Mouse (Mus musculus) adrenal gland, adult (tissue): Measurements from ENCODE around the gene Podnl1.

Experiments
- DNase-seq, 2 experiments: peaks; one replicate each; pipeline ENCODE4 v3.0.0; 2022 to 2023; ENCODE audit warnings: low spot score in 1 of 2; ENCODE audit not compliant: inconsistent age in 2 of 2

The Podnl1 gene

DNA sequence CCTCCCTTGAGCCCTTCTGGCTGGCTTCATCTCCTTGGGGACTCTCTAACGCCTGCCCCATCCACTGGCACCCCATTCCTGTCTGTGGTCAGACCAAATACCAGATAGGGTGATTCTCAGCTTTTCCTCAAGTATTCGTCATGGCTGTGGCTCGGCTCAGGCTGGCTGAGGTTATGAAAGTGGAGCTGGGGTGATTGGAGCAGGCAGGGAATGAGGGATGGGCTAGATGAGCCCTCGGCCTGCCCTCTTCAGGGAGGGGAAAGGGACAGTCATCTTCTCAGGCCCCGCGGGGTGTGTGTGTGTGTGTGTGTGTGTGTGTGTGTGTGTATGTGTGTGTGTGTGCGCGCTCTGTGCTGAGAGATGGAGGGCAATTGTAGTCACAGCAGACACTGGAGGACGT is at the start of gene Podnl1:
TSS of gene Podnl1 (plus strand) at position 334 of the 400 bp plus-strand sequence.
- peak; percentile 34 to 44 for DNase-seq

DNA sequence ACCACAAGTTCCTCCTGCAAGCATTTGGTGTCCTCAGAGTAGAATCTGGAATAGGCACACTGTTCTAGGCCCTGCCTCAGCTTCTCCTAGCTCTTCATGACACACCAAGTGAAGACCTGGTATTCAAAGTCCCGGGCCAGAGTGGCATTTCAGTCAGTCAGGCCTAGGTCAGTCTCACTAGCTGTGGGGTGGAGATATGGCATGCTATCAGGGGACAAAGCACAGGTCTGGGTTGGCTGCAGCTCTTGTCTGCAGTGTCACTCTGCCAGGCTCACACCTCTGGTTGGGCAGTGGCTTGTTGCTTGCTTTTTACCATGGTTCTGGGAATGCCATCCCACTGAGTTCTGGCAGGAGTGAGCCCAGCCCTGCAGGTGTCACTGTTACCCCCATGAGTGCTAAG is 49.4 kb upstream of the Podnl1 start:
- DNase-seq = no peak

DNA sequence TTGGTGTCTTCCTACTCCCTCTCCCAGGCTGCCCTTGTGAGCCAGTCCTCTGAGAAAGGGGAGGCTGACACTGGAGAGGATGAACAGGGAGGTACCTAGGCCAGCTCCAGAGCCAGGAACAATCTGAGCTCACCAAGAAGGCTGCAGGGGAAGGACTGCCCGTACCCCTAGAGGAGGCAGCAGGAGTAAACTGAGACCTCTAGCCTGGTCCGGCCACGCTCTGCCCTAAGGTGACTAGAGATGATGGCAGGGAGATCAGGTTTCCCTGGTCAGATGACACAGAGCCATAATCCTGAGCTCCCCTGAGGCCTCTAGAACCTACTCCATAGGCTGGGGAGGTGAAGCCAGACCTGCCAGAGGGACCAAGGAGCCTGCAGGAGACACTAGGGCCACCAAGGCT is 48.9 kb upstream of the Podnl1 start:
- no peak for DNase-seq

DNA sequence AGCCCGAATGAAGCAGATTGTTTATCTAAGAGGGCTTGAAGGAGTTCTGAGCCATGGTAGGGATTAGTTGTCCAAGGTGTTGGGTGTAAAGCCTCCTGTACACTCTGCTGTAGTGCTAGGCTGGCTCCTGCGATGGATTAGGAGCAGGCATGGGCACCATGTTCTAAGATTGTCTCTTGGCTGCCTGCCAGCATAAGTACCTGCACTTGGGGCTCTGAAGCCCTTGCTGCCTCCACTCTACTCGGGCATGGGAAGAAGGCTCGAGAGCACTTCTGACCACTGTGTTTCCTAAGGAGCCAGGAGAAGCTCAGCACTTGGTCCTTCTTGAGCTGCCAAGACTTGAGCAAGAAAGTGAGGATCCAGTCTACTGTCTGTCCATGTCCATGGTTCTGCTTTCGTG is 46.6 kb upstream of the Podnl1 start:
- no peak for DNase-seq

DNA sequence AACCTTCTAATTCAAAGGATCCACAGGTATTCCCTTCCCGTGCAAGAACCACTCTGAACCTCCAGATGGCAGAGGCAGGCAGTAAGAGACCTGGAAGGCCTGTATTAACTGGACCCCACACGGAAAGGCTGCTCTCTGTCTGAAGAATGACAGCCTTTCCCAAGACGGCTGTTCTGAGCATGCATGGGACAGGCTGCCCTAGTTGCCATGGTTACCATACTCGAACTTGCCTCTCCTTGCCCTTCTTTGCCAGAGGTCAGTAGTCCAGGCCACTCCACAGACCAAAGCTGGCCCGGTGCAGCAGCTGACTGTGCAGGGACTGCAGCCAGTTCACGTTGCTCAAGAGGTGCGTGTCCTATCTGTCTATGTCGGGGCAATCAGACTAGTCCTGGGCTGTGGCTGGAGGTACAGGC is 42.0 kb upstream of the Podnl1 start:
- peak in 1 of 2 experiments; percentile 78 for DNase-seq

DNA sequence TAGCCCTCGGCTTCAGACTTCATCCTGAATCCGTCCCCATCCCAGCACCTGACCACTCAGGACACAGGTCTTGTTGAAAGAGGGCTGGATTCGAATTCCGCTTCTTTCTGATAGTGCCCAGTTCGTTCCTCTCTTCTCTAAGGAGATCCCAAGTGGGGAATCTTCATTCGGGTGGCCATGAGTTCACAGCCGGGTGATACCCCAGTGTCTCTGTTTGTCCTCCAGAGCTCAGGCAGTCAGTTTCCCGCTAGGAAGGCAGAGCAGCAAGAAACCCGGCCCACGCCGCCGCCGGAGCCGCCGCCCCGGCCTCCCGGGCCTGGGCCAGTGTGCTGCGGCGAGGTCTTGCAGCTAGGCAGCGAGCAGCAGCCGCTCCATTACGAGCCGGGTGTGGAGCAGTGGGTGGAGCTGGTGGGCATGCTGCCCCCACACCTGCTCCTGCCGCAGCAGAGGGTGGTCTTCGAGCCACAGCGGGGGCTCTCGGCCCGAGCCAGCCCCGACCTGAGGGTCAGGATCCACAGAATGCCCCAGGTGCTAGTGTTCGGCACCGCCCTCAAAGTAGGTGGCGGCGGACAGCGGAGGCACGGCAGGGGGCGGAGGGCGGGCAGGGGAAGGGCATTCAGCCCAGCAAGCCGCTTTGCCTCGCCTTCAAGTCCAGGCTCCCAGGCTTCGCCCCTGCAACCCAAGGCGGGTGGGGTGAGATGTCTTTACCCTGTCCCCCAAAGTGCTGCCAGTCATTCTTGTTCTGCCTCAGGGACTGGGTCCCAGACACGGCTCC is 41.3 kb upstream of the Podnl1 start:
- no peak for DNase-seq

DNA sequence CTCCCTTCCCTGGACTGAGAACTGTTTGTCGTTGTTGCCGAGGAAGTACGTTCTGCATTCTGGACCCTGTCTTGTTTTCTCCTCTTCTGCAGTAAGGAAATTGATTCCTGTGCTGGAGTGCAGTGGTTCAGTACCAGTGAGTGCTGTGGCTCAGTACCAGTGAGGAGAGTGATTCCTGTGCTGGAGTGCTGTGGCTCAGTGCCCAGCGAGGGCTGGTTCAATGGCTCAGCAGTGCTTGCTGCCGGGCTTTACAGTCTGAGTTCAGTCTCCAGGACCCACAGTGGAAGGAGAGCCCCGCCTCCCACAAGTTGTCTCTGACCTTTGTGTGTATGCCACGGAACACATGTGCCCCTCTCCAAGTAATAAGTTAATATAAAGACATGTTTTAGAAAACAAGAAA is 38.6 kb upstream of the Podnl1 start:
- DNase-seq = no peak

DNA sequence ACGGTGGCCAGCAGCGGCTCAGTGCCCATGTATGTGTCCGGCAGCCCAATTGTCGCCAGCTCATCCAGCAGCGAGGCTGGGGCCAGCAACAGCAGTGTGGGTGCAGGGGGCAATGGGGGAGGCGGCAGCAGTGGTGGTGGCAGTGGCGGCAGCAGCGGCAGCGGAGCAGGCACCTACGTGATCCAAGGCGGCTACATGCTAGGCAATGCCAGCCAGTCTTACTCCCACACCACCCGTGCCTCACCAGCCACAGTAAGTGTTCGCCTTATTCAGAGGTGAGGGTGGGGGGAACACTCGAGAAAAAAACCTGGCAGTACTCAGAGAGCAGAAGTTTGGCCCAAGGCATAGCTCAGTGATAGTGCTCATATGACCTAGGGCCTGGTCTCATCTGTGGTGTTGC is 38.0 kb upstream of the Podnl1 start:
- DNase-seq = no peak

DNA sequence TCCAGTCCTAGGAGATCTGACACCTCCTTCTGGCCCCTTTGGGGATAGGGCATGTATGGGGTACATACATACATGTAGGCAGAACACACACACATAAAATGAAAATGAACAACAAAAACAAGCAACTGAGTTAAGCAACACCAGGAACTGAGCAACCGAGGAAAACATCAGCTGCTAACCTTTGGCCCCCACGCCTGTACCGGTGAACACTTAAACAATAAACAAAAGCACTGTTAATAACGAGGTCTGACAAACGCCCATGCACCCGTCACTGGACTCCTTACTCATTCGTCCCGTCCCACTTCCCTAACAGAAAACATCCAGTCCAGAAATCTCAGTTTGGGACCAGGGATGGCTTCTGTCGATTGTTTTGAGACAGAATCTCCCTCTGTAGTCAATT is 36.5 kb upstream of the Podnl1 start:
- no peak for DNase-seq

DNA sequence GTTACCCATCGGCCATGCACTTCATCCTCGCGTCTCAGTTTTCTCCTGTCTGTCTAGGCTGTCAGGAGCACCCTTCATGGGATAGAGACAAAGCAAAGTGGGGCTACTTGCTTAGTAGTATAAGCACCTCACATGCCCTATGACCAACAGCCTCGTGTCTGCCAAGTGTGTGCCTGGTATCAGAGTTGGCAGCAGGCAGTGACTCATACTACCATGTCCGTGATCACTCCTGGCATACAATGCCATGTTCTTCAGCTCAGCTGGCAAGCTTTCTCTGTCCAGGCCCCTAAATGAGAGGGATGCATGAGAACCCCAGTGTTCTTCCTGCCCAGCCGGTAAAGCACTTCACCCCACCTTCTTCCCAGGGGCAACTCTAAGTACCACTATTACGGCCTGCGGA is 35.2 kb upstream of the Podnl1 start:
- DNase-seq = peak; percentile 72 to 86

DNA sequence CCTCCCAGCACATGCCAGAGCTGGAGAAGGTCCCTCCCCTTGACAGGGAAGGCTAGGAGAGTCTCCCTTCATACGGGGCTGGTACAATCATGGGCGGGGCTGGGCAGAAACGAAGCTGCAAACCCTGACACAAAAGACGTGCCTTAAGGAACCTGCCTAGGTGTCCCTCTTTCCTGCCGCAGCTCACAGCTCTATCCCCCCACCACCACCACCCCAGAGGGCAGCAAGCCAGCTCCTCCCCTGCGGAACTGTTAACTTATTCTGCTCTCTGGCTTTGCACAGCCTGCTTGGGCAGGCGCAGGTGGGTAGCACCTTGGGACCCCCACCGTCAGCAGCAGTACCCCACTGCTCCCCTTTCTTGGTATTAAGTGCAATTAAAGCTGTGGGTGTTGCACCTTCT is 29.7 kb upstream of the Podnl1 start:
- DNase-seq = peak in 1 of 2 experiments; percentile 25

DNA sequence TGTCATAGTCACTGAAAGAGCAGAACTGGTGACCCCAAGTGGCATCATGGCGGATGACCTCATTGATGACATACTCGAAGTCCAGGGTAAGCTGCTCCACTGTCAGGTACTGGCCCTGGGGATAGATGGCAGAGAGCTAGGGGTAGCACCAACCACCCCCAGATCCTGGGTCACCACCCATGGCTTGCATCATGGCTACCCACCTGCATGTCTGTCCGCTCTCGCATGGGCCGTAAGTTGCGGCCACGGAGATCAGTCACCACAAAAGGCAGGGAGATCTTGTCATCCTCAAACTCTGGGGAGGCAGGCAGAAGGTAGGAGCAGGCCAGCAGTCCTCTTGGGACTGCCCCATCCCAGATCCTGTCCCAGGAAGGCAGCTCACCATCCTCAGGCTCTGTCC is 27.4 kb upstream of the Podnl1 start:
- DNase-seq = no peak

DNA sequence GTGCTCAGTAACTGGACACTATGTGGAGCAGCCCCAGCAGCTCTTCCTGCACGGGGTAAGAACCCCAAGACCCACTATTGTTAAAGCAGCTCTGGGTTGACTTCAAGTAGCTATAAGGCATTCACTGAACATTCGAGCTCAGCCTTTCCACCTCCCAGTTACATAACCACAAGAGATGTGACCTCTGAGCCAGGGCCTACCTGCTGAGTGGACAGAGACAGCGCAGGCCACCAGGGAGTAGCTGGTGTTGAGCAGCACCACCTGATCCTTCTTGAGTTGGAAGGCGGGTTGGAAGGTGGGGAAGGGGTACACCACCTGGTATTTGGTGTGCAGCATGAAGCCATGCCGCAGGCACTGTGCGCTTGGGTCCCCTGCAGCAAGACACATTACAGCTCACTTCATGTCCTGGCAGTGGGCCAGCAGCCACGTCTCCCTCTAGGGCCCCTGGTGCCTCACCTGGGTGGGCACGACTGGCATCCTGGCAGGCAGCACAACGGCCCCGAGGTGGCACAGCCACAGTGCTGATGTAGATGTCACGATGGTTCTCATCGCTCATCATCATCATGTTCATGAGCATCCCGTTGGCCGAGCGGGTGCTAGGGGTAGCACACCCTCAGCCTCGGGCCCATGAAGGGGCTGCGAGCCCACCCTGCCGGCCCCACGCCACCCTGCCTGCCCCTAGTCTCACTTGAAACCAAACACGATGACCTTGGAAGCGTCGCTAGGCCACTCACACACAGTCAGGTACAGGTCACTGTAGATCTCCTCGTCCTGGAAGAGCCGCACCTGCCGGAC is 24.1 kb upstream of the Podnl1 start:
- peak in 1 of 2 experiments; percentile 26 for DNase-seq

DNA sequence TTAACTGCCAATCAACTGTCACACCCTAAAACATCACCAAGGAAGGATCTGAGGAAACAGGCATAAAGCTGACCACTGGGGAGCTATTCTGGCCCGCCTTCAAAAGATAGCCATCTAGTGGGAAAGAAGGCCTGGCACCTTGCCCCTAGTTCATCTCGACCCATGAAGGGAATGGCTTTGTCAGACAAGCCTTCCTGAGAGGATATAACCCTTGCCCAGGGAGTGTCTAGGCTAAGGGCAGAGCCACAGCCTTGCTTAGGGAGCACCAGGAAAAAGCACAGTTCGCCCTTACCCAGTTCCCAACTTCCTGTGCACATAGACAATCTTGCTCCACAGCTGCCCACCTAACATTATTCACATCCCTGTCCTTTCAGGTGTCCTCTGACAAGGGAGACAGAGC is 22.2 kb upstream of the Podnl1 start:
- peak in 1 of 2 experiments; percentile 61 for DNase-seq

DNA sequence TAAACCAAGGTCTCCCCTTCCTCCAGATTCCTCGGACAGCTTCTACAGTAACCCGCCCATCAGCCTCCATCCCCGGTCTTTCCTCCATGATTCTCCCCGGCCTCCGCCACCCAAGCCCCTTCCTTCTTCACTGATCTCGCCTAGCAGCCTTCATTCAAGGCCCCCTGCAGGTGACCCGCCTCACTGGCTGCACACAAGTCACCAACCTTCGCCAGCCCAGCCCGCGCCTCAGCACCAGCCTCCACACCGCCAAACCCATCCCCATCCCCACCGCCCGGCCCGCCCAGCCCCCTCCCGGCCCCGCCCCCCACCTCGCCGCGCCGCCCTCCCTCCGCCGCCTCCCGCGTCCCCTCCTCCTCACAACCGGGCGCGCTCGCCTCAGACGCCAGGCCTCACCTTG is 21.6 kb upstream of the Podnl1 start:
- no peak for DNase-seq

DNA sequence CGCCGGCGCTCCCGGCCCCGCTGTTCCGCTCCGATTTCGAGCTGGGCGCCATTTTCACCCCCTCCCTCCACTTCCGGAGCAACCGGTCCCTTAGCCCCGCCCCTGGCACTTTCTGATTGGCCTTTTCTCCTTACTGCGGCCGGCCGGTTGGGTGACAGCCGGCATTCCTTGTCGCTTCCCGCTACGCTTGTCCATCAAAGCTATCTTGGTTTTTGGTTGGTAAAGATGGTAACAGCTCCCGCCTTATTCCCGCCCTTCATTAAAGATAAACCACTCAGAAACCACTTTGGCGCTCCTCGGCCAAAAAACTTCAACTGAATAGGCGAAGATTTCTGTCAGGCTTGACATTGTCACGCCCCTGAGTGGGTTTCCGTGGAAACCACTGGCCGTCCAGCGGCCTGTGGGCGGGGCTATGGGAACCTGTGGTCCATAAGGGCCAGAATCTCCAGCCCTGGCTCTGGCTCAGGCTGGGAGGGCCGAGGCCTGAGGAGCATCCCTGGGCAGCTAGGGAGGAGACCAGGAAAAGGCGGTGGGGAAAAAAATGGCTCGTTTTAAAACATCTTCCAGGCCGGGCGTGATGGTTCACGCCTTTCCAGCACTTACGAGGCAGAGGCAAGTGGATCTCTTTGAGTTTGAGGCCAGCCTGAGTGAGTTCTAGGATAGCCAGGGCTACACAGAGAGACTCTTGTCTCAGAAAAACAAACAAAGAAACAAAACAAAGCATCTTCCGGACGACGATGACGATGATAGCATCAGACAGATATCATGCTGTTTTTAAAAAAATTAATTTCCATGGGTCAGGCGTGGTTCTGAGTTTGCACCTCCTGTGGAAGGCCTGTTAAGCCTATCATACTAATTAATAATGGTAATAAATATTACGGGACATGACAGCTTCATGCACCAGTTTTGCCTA is 20.8 kb upstream of the Podnl1 start, which contains the start of gene Dcaf15:
TSS of gene Dcaf15 (minus strand) at position 72 of the 913 bp plus-strand sequence.
- peak; percentile 98 to 99 for DNase-seq

DNA sequence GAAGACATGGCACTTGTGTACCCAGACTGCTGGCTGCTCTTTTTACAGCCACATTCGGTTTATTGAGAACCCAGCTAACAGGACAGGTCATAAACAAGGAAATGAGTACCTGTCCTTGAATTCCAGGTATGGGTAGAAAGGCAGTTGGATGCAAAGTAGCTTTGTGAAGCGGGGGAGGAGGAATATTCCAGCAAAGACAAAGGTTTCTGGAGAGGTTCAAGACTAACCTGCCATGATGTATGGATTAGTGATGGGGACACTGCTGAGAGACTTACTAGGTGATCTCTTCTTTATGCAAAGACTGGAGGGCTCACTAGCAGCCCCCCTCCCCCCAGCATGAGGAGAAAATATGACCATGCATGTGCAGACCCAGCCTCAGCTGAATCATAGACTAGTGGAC is 20.1 kb upstream of the Podnl1 start:
- DNase-seq = peak in 1 of 2 experiments; percentile 25

DNA sequence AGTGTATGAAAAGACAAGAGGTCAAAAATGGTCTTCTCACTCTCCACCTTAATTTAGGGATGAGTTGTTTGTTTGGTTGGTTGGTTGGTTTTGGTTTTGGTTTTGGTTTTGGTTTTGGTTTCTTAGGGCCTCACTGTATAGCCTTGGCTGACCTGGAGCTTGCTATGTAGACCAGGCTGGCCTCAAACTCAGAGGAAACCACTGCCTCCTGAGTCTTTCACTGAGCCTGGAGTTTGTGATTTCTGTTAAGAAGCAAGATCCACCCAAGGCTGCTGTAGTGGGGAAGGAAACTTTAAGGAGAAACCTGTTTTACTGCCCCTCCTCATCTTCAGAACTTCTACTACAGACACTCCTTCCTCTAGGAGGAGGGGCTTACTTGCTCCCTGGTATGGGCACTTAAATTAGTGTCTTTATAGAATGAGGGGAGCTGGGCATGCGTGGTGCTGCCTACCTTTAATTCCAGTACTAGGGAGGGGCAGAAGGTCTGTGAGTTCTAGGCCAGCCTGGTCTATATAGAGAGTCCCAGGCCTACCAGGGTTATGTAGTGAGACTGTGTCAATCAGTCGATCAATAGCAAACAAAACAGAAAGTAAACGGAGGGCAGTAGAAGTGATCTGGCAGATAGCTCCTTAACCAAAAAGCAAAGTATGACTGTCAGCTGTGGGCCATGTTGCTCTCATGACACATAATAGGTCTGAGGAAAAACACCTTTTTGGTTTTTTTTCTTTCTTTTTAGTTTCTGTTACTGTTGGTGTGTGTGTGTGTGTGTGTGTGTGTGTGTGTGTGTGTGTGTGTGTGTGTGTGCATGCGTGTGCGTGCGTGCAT is 19.4 kb upstream of the Podnl1 start:
- DNase-seq = no peak

DNA sequence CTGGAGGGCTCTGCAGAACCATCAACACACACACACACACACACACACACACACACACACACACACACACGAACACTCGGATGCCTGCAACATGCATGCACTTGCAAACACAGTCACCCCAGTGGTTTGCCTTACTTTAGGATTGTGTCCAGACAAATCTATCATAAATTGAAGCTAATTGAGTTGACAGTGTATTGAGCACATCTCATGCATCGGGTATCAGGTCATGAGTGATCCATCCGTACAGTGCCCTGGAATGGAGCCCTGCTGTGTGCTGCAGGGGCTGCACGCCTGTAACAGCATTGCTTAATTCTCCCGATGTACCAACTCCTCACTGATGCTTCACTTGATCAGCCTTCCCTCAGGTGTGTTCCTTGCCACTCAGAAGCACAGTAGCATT is 10.1 kb upstream of the Podnl1 start:
- no peak for DNase-seq

DNA sequence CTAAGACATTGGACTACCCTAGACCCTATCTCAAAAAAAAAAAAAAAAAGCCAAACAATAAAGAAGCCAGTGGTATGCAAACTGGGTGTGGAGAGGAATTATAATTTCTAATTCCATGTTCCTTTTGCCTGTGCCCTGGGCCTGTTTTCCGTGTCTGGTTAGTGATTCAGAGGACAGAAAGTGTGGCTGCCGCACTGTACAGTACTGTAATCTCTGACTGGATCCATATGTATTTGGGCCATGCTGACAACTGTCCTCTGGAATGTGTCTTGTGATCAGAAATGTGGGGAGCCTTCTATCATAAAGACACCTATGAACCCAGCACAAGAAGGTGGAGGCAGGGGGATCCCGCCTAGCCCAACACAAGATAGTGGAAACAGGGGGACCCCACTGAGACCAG is 3.6 kb upstream of the Podnl1 start:
- no peak for DNase-seq
